Mouse (Mus musculus): Measurements from ENCODE around the gene Ighmbp2. TPM values are rescaled to one million over a fixed set of nuclear protein-coding genes. Genes with fewer than 3 reads are reported as not detected.

Ighmbp2 gene
- total and polyA plus RNA-seq, 2 experiments from 2014 or later = 10.8 to 11.8 TPM

DNA sequence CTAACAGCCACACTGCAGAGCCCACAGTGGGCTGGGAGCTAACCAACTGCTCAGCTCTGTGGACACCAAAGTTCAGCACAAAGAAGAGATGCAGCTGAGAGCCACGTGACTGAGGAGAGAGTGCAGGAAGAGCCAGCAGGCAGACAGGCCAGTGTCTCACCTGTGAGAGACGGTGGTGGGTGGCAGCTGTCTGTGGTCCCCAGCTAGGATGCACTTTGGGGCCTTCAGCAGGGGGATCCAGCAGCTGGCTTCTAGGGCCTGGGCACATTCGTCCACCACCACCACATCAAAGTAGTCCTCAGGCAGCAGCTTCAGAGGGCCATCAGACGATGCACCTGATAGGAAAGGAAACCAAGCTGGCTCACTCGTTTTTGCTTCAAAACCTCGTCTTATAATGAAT is 11.5 kb downstream of the Ighmbp2 start:
- H3K9ac ChIP-seq (replicated peaks; ENCODE audit: low read length, poor library complexity, severe bottlenecking) = no peak overlapping the region
- no peak overlapping the region for H3K4me2 ChIP-seq (ENCODE audit: low read depth, low read length, poor library complexity, severe bottlenecking)
- DNase-seq (ENCODE audit: low spot score) (no peak), ATAC-seq (ENCODE audit: low FRiP score) (no peak)
- H3K36me3 ChIP-seq (ENCODE audit: insufficient read depth, low read length) = peaks cover 90% of the 10 kb centered on the region
- no peak overlapping the region for H3K4me3 ChIP-seq (ENCODE audit: low read depth, low read length)
- no peak for TF ChIP-seq CTCF (IDR thresholded peaks at IDR 0.05)
- no peaks in the 10 kb centered on the region for H3K27me3 ChIP-seq (ENCODE audit: insufficient read depth, low read length)
- H3K9me3 ChIP-seq (ENCODE audit: low read length) = no peaks in the 10 kb centered on the region
- WGBS = 91% methylated on average over 6 of the region's 6 CpGs
- H3K27ac ChIP-seq (ENCODE audit: low read depth, low read length) = no peak overlapping the region
- no peaks in the 10 kb centered on the region for H3K4me1 ChIP-seq (ENCODE audit: insufficient read depth, low read length)

GRCm38 (mm10) chr19:3269803-3270202 is 13.0 kb downstream of the Ighmbp2 start:
- peaks cover 94% of the 10 kb centered on the region for H3K36me3 ChIP-seq (ENCODE audit: insufficient read depth, low read length)
- DNase-seq (ENCODE audit: low spot score) (no peak), ATAC-seq (ENCODE audit: low FRiP score) (no peak)
- TF ChIP-seq CTCF (IDR thresholded peaks at IDR 0.05) = no peak
- no peaks in the 10 kb centered on the region for H3K9me3 ChIP-seq (ENCODE audit: low read length)
- no peak overlapping the region for H3K4me3 ChIP-seq (ENCODE audit: low read depth, low read length)
- H3K27ac ChIP-seq (ENCODE audit: low read depth, low read length) = no peak overlapping the region
- H3K4me1 ChIP-seq (ENCODE audit: insufficient read depth, low read length) = no peaks in the 10 kb centered on the region
- H3K4me2 ChIP-seq (ENCODE audit: low read depth, low read length, poor library complexity, severe bottlenecking) = no peak overlapping the region
- 95% methylated on average over 6 of the region's 6 CpGs for WGBS
- H3K9ac ChIP-seq (replicated peaks; ENCODE audit: low read length, poor library complexity, severe bottlenecking) = no peak overlapping the region
- H3K27me3 ChIP-seq (ENCODE audit: insufficient read depth, low read length) = no peaks in the 10 kb centered on the region

GRCm38 (mm10) chr19:3269279-3269678 is 13.5 kb downstream of the Ighmbp2 start:
- DNase-seq (ENCODE audit: low spot score) = no peak
- TF ChIP-seq CTCF (IDR thresholded peaks at IDR 0.05) = no peak
- Histone ChIP-seq H3K9me3 (ENCODE audit: low read length) (no peaks in the 10 kb centered on the region), H3K4me1 (ENCODE audit: insufficient read depth, low read length) (no peaks in the 10 kb centered on the region), H3K9ac (replicated peaks; ENCODE audit: low read length, poor library complexity, severe bottlenecking) (no peak overlapping the region), H3K36me3 (ENCODE audit: insufficient read depth, low read length) (peaks cover 94% of the 10 kb centered on the region), H3K4me2 (ENCODE audit: low read depth, low read length, poor library complexity, severe bottlenecking) (no peak overlapping the region), H3K4me3 (ENCODE audit: low read depth, low read length) (no peak overlapping the region), H3K27me3 (ENCODE audit: insufficient read depth, low read length) (no peaks in the 10 kb centered on the region), H3K27ac (ENCODE audit: low read depth, low read length) (no peak overlapping the region)
- no peak for ATAC-seq (ENCODE audit: low FRiP score)
- 91% methylated on average over 9 of the region's 9 CpGs for WGBS

- DNase-seq (ENCODE audit: low spot score) = no peak
- no peaks in the 10 kb centered on the region for H3K27me3 ChIP-seq (ENCODE audit: insufficient read depth, low read length)
- no peaks in the 10 kb centered on the region for H3K9me3 ChIP-seq (ENCODE audit: low read length)
- no peak overlapping the region for H3K27ac ChIP-seq (ENCODE audit: low read depth, low read length)
- no peaks in the 10 kb centered on the region for H3K4me1 ChIP-seq (ENCODE audit: insufficient read depth, low read length)
- H3K4me3 ChIP-seq (ENCODE audit: low read depth, low read length) = no peak overlapping the region
- no peak for ATAC-seq (ENCODE audit: low FRiP score)
- H3K4me2 ChIP-seq (ENCODE audit: low read depth, low read length, poor library complexity, severe bottlenecking) = no peak overlapping the region
- no peak for TF ChIP-seq CTCF (IDR thresholded peaks at IDR 0.05)
- peaks cover 93% of the 10 kb centered on the region for H3K36me3 ChIP-seq (ENCODE audit: insufficient read depth, low read length)
- 92% methylated on average over 17 of the region's 17 CpGs for WGBS
- H3K9ac ChIP-seq (replicated peaks; ENCODE audit: low read length, poor library complexity, severe bottlenecking) = no peak overlapping the region
Measured at GRCm38 (mm10) chr19:3268218-3268980, 14.4 kb downstream of the Ighmbp2 start.

DNA sequence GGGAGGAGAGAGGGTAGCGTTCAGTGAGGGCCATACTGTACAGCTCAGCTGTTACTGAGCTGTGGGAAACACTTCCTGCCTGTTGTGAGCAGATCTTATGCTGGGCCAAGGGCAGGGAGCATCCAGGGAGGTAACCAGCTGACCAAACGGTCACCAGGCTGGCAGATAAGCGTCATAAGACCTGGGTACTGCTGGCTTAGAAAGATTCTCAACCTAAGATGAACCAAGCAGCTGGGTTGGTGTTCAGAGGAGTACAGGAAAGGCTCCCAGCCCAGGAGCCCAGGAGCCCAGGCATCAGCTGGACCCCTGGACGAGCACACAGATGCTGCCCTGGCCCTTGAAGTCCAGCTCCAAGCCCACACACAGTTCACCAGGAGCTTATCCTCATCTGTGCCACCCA is 15.5 kb downstream of the Ighmbp2 start:
- WGBS = 96% methylated on average over 4 of the region's 4 CpGs
- TF ChIP-seq CTCF (IDR thresholded peaks at IDR 0.05) = no peak
- ATAC-seq (ENCODE audit: low FRiP score) (no peak), DNase-seq (ENCODE audit: low spot score) (no peak)
- Histone ChIP-seq H3K27ac (ENCODE audit: low read depth, low read length) (no peak overlapping the region), H3K9ac (replicated peaks; ENCODE audit: low read length, poor library complexity, severe bottlenecking) (no peak overlapping the region), H3K9me3 (ENCODE audit: low read length) (no peaks in the 10 kb centered on the region), H3K4me3 (ENCODE audit: low read depth, low read length) (no peak overlapping the region), H3K4me2 (ENCODE audit: low read depth, low read length, poor library complexity, severe bottlenecking) (no peak overlapping the region), H3K4me1 (ENCODE audit: insufficient read depth, low read length) (no peaks in the 10 kb centered on the region), H3K27me3 (ENCODE audit: insufficient read depth, low read length) (no peaks in the 10 kb centered on the region), H3K36me3 (ENCODE audit: insufficient read depth, low read length) (peaks cover 91% of the 10 kb centered on the region)

DNA sequence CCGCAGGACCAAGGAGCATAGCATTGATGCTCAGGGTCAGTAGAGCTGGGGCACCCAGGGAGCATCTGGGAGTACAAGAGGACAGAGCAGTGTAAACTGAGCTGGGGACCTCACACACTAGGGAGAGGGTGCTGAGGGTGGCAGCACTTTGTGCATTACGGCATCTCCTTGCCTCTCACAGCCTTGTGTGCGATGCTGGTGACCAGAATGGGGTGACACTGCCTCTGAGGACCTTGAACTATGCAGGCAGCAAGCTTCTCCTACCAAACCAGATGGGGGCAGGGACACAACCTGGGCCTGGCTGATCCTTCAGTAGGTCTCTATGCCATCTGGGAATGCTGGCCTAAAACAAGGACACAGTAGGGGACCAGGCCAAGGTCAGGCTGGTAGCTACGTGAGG is 16.1 kb downstream of the Ighmbp2 start:
- DNase-seq (ENCODE audit: low spot score) = no peak
- peaks cover 92% of the 10 kb centered on the region for H3K36me3 ChIP-seq (ENCODE audit: insufficient read depth, low read length)
- TF ChIP-seq CTCF (IDR thresholded peaks at IDR 0.05) = no peak
- WGBS = 95% methylated on average over 4 of the region's 4 CpGs
- H3K4me1 ChIP-seq (ENCODE audit: insufficient read depth, low read length) = no peaks in the 10 kb centered on the region
- no peak for ATAC-seq (ENCODE audit: low FRiP score)
- no peak overlapping the region for H3K27ac ChIP-seq (ENCODE audit: low read depth, low read length)
- no peaks in the 10 kb centered on the region for H3K9me3 ChIP-seq (ENCODE audit: low read length)
- no peak overlapping the region for H3K4me2 ChIP-seq (ENCODE audit: low read depth, low read length, poor library complexity, severe bottlenecking)
- H3K27me3 ChIP-seq (ENCODE audit: insufficient read depth, low read length) = no peaks in the 10 kb centered on the region
- no peak overlapping the region for H3K9ac ChIP-seq (replicated peaks; ENCODE audit: low read length, poor library complexity, severe bottlenecking)
- H3K4me3 ChIP-seq (ENCODE audit: low read depth, low read length) = no peak overlapping the region
